Mouse (Mus musculus) olfactory bulb, adult 2 months (tissue): ENCODE measurements around the gene Brpf1.

Source experiments
- CTCF ChIP-seq: fragments of 200-500 bp; IDR thresholded peaks from 2 replicates; pipeline ENCODE4 v1.5.1; 2012; ENCODE audit warnings: low read depth, mild to moderate bottlenecking, low read length, moderate library complexity; ENCODE audit not compliant: insufficient read depth
- POLR2A ChIP-seq: fragments of 200-500 bp; IDR thresholded peaks from 2 replicates; pipeline ENCODE4 v1.6.1; 2012; ENCODE audit warnings: mild to moderate bottlenecking, low read depth, low read length, moderate library complexity; ENCODE audit not compliant: insufficient read depth

DNA sequence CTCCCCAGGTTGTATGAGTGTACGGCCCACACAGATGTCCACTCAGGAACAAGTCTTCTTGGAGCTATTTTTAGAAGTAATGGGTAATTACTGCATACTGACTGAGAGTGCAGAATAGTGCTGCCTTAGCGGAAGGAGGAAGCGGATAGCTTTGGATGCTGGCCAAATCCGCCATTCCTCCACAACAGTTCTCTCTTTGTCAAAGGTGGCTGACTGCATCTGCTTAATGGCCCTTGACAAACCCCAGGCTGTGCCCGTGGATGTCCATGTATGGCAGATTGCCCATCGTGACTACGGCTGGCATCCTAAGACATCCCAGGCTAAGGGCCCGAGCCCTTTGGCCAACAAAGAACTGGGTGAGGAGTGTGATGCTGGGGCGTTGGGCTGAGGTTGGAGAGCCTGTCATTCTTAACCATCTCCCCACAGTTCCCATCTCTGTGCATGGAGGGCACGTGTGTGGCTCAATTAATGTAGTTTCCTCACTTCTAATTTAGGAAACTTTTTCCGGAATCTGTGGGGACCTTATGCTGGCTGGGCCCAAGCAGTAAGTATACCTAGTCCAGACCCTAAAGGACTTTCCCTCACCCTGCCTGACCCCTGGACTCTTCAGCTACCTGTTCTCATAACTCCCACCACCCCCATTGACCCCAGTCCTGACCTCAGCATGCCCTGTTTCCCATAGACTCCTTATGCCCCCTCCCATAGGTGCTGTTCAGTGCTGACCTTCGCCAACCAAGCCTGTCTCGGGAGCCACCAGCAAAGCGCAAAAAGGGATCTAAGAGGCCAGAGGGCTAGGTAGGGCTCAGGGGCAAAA lies 26.4 kb downstream of the Brpf1 start:
- TF ChIP-seq POLR2A (no peak), CTCF (no peak)
